Mouse (Mus musculus) retina, adult 2 months (tissue): ENCODE results near the gene Dbx2.

Experiments used
- DNase-seq: peaks from one replicate; pipeline ENCODE4 v3.0.0-alpha.2; 2012; ENCODE audit warnings: low read depth, low spot score

The Dbx2 gene

DNA sequence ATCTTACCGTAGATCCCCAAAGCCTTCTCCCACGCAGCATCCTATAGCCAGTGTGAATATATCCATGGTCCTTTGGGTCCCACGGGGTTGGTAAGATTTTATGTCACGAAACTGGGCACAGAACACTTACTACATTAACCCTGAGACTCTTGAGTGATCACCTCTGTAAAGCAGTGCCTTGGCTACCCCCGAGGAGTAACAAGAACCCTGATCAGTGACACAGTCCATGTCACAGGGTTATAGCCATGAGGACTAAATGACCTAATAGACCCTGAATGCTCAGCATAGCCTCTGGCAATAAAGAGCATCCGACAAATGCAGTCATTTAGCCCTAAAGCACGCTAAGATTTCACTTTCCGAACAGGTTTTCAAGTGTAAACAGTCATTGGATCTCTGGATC, 33.0 kb downstream of the Dbx2 start:
- no peak for DNase-seq

DNA sequence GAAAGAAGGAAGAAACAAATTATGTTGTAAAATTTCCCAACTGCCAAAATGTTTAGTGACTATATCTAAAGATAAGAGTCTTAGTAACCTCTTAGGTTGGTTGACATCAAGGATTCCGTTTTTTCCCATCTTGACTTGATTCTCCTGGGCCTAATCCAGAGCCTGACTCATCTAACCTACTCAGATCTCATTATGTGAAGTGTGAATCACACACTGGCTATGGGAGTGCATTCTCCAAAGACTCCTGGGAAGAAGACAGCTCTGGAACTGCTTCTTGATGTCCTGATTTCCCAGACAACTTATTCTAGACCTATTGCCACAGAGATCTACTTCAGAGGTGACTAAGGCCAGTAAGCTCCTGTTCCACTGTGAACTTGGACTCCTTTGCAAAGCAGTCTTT, 43.2 kb downstream of the Dbx2 start:
- DNase-seq = no peak

DNA sequence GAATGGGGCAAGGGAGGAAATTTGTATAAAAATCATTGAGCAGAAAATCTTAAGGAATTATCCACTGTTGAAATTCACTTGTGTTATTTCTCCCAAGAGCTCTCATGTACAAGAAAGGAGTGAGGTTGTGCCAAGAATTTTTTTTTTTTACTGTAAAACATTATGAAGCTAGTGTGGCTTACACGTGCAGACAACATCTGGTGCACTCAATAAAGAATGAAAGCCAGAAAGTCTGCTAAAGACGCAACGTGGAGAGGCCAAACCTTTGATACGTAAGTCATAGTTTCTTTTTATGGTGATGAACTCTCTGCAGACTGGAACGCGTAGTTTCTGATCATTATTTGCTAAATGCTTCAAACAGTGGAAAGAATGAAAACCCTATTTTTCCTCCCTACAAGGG, 54.6 kb downstream of the Dbx2 start:
- no peak for DNase-seq

DNA sequence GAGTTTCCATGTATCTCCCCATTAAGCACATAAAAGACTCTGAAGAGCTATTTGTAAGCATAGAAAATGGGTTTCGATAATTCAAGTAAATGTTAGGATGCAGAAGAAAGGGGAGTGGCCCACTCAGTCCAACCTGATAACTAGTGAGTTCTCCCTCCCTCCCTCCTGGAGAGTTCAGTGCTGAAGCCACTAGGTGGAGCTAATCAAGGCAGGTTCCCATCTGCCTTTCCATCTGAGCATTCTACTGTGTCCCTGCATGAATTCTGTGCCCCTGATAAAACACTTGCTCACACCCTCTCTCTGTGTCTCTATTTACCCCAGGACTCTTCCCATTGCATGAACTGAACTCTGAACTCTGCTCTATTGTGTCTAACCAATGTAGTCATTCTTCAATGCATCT, 57.1 kb downstream of the Dbx2 start:
- DNase-seq = no peak

DNA sequence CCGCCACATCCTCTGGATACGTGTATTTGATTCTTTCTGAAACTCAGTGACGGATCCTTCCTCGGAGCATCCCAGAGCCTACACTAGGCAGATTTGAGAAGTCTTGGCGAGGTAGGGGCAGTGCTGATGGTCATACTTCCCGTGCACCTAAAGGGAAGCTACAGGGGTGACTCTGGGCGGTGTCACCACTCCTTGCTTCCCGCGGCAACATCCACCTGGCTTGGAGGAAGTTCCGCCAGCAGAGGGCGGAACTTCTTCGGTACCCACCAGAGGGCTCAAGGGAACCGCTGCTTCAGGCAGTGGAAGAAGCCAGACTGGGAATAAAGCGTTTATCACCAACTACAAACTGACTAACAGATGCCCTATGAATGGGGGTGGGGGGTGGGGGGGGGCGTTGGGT, 68.9 kb downstream of the Dbx2 start:
- no peak for DNase-seq

DNA sequence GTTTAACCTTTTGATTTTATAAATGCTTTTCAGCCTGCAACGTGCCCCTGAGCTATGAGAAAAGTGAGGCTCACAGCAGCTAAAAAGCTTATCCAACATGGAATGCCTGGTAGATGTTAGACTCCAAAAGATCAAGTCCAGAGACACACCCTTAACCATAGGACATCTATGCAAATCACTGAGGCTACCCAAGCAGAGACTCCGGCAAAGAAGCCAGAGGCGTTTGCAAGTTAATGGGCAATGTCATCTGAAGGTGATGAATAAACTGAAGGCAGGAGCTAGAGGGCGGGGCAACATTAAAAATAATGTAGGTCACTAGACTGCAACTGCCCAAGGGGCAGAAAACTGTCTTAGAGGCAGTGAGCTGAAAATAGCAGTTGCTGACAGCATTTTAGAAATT, 70.9 kb downstream of the Dbx2 start:
- DNase-seq = no peak

DNA sequence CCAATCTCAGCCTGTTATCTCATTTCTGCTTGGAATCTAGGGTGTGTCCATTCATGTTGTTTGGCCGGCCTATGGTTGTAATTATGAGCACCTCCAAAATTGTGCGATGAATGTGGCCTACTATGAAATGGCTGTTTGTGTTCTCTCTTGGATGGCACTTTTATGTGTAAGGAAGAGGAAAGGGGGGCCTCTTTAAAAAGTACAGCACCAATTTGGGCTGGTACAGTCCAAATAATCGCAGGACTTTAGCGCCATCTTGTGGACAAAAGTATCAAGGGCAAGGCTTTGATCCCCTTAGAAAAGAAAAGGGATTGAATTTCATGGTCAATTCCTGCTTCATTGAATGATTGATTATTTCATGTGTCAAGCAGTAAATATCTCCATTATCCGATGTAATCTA, 81.1 kb downstream of the Dbx2 start:
- peak; percentile 6 for DNase-seq
